Mouse (Mus musculus): ENCODE data around the gene Ccdc92b. TPM values are rescaled to one million over a fixed set of nuclear protein-coding genes. Genes with fewer than 3 reads are reported as not detected.
A peak's percentile ranks its signal among the peaks of the same experiment; 100 is the strongest.

Ccdc92b gene
- polyA plus RNA-seq, 1 experiment from 2014 or later: 0.85 TPM

DNA sequence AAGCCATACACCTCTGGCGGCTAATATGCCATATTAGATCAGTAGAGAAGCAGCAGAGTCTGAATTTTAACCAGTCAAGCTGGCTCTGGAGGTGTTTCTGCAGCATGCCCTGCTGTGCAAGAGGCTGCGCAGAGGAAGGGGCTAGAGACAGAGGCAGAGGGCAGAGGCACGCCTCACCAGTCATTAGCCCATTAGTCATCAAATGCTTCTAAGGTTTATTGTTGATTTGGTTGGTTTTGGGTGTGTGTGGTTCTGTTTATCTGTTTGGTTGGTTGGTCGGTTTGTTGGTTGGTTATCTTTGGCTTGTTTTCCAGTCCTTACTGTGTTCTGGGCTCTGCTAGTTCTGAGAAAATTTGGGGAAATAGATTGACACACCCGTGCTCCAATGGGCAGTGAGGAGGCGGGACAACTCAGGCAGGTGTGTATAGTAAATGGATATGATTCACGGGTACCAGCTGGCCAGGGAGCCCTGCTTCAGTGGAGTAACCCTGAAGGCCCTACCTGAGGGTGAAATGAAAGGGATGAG is 35.5 kb upstream of the Ccdc92b start:
- H3K4me1 ChIP-seq (ENCODE audit: control insufficient read depth, insufficient read depth, low read length): no peaks in the 10 kb centered on the region
- no peak overlapping the region for H3K4me2 ChIP-seq (ENCODE audit: low read depth, severe bottlenecking)
- ATAC-seq (ENCODE audit: insufficient number of reproducible peaks, low FRiP score, low TSS enrichment, low read depth): no peak
- H3K27me3 ChIP-seq (ENCODE audit: control insufficient read depth, insufficient read depth, low read length): peaks cover 15% of the 10 kb centered on the region
- DNase-seq (ENCODE audit: low spot score): no peak
- H3K4me3 ChIP-seq (ENCODE audit: low read depth, low read length): no peak overlapping the region
- H3K9me3 ChIP-seq (ENCODE audit: control insufficient read depth, low read length): no peaks in the 10 kb centered on the region
- H3K36me3 ChIP-seq (ENCODE audit: control insufficient read depth, insufficient read depth, low read length): no peaks in the 10 kb centered on the region
- no peak overlapping the region for H3K27ac ChIP-seq (replicated peaks; ENCODE audit: low read depth, low read length)
- 75% methylated on average over 7 of the region's 7 CpGs for WGBS
- H3K9ac ChIP-seq (ENCODE audit: low read length): no peak overlapping the region

DNA sequence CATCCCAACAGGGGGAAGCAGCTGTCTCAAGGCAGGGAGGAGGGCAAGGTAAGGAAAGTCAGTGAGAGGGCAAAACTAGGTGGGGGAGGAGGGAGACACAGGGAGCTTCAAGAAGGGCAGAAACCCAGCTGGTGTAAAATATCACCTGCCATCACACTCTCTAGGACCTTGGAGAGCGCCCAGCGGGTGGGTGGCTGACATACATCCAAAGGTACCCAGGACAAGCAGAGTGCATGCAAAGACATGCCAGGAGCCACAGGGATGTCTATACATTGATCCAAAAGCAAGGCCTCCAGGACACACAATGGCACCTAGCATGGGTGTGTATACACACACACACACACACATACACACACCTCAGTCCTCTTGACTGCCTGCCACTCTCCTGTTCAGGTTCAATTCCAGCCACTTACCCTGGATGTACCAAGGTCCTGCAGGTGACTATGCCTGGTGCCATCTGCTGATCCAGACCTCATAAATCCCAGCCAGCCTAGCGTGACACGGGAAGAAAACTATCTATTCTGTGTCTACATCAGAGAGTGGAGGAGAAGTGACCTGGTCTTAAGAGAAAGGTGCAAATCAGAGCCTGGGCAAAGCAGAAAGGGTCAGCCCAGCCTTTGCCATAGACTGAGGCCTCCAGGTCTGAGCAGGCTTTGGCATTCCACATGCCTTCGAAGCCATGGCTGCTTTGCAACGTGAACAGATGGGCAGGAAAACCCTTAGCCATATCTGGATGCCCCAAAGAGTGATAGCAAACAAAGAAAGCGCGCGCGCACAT is 34.3 kb upstream of the Ccdc92b start:
- no peak for ATAC-seq (ENCODE audit: insufficient number of reproducible peaks, low FRiP score, low TSS enrichment, low read depth)
- H3K9ac ChIP-seq (ENCODE audit: low read length): no peak overlapping the region
- H3K4me1 ChIP-seq (ENCODE audit: control insufficient read depth, insufficient read depth, low read length): 0 out of 2 replicates have a peak, but pooled peaks cover 5% of the 10 kb centered on the region
- DNase-seq (ENCODE audit: low spot score): peak; percentile 77
- H3K9me3 ChIP-seq (ENCODE audit: control insufficient read depth, low read length): no peaks in the 10 kb centered on the region
- no peak overlapping the region for H3K4me2 ChIP-seq (ENCODE audit: low read depth, severe bottlenecking)
- H3K27me3 ChIP-seq (ENCODE audit: control insufficient read depth, insufficient read depth, low read length): peaks cover 28% of the 10 kb centered on the region
- H3K36me3 ChIP-seq (ENCODE audit: control insufficient read depth, insufficient read depth, low read length): no peaks in the 10 kb centered on the region
- H3K27ac ChIP-seq (replicated peaks; ENCODE audit: low read depth, low read length): no peak overlapping the region
- H3K4me3 ChIP-seq (ENCODE audit: low read depth, low read length): no peak overlapping the region
- WGBS: 65% methylated on average over 10 of the region's 10 CpGs

DNA sequence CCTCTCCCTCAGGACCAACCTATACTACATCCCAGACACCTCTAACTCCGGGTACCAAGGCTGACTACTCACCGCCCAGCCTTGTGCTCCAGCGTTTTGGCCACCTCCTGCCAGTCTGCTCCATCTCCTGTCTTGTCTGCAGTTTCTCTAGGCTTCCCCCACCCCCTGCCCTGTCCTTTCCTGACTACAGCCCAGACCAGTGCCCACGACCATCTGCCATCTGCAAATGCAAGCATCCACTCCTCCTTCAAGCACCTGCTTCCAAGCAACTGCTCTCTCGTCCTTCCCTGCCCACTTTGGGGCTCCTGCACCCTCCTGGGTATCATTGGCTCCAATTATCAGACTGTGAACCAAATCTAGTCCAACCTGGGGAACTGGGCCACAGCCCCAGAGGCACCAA is 33.0 kb upstream of the Ccdc92b start:
- no peaks in the 10 kb centered on the region for H3K9me3 ChIP-seq (ENCODE audit: control insufficient read depth, low read length)
- H3K27ac ChIP-seq (replicated peaks; ENCODE audit: low read depth, low read length): no peak overlapping the region
- H3K4me1 ChIP-seq (ENCODE audit: control insufficient read depth, insufficient read depth, low read length): 0 out of 2 replicates have a peak, but pooled peaks cover 8% of the 10 kb centered on the region
- no peak for DNase-seq (ENCODE audit: low spot score)
- WGBS: 67% methylated on average over 5 of the region's 5 CpGs
- ATAC-seq (ENCODE audit: insufficient number of reproducible peaks, low FRiP score, low TSS enrichment, low read depth): no peak
- H3K4me2 ChIP-seq (ENCODE audit: low read depth, severe bottlenecking): no peak overlapping the region
- peaks cover 40% of the 10 kb centered on the region for H3K27me3 ChIP-seq (ENCODE audit: control insufficient read depth, insufficient read depth, low read length)
- no peaks in the 10 kb centered on the region for H3K36me3 ChIP-seq (ENCODE audit: control insufficient read depth, insufficient read depth, low read length)
- H3K9ac ChIP-seq (ENCODE audit: low read length): no peak overlapping the region
- no peak overlapping the region for H3K4me3 ChIP-seq (ENCODE audit: low read depth, low read length)

DNA sequence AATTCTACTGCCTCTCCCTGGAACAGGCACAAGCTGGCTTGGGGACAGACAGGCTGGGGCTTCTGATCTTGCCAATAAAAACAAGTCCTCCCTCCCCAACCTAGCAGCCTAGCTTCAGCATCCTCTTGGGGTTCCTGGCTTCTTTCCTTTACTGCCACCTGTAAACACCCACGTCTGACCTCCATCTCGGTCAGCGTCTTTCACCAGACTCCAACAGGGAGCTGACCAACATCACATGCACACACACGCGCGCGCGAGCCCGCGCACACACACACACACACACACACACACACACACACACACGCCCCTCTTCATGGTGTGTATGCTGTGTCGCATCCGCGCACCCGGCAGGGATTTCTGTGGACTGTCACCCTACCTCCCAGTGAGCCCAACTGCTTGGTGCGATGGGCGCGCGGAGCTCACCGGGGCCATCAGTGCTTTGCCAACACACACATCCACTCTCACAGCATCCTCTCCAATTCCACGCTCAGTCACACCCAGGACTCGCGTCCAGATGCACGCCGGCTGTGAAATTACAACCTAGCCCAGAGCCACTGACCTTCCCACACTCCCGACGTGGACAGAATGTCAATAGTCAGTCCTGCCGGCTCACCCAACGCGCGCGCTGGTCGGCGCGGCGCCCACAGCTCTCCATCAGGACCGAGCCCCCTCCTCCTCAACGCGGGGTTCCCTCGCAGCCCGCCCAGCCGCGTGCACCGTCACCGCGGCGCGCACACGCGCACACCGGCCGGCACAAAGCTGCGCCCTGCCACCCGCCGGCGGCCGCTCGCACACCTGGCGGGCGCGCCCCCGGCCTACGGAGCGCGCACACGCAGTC is 29.8 kb upstream of the Ccdc92b start:
- ATAC-seq (ENCODE audit: insufficient number of reproducible peaks, low FRiP score, low TSS enrichment, low read depth): no peak
- H3K9ac ChIP-seq (ENCODE audit: low read length): no peak overlapping the region
- DNase-seq (ENCODE audit: low spot score): peak; percentile 40
- H3K4me3 ChIP-seq (ENCODE audit: low read depth, low read length): peak overlapping the region; percentile 34
- 2% methylated on average over 66 of the region's 66 CpGs for WGBS
- no peaks in the 10 kb centered on the region for H3K36me3 ChIP-seq (ENCODE audit: control insufficient read depth, insufficient read depth, low read length)
- H3K27me3 ChIP-seq (ENCODE audit: control insufficient read depth, insufficient read depth, low read length): peaks cover 43% of the 10 kb centered on the region
- H3K27ac ChIP-seq (replicated peaks; ENCODE audit: low read depth, low read length): no peak overlapping the region
- 0 out of 2 replicates have a peak, but pooled peaks cover 8% of the 10 kb centered on the region for H3K4me1 ChIP-seq (ENCODE audit: control insufficient read depth, insufficient read depth, low read length)
- H3K9me3 ChIP-seq (ENCODE audit: control insufficient read depth, low read length): no peaks in the 10 kb centered on the region
- H3K4me2 ChIP-seq (ENCODE audit: low read depth, severe bottlenecking): peak overlapping the region; percentile 63

DNA sequence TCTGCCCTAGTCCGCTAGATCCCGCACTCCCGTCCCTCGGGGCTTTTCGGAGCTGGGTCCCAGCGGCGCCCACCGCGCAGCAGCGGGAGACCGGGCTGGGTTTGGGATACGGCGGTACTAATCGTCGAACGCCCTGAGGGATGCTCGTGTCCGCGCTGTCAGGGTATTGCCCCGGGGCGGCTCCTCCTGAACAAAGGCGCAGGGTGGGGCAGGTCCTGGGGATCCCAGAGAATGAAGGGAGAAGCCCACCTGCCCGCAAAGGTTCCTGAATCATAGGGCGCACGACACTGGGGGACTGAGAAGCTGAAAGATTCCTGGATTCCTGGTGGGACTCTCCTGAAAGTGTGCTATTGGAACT is 29.2 kb upstream of the Ccdc92b start:
- Histone ChIP-seq H3K27ac (replicated peaks; ENCODE audit: low read depth, low read length) (no peak overlapping the region), H3K36me3 (ENCODE audit: control insufficient read depth, insufficient read depth, low read length) (no peaks in the 10 kb centered on the region), H3K27me3 (ENCODE audit: control insufficient read depth, insufficient read depth, low read length) (peaks cover 43% of the 10 kb centered on the region), H3K4me2 (ENCODE audit: low read depth, severe bottlenecking) (peak overlapping the region; percentile 63), H3K4me1 (ENCODE audit: control insufficient read depth, insufficient read depth, low read length) (0 out of 2 replicates have a peak, but pooled peaks cover 8% of the 10 kb centered on the region), H3K9me3 (ENCODE audit: control insufficient read depth, low read length) (no peaks in the 10 kb centered on the region), H3K4me3 (ENCODE audit: low read depth, low read length) (peak overlapping the region; percentile 34), H3K9ac (ENCODE audit: low read length) (no peak overlapping the region)
- DNase-seq (ENCODE audit: low spot score): no peak
- WGBS: under 1% methylated on average over 25 of the region's 25 CpGs
- no peak for ATAC-seq (ENCODE audit: insufficient number of reproducible peaks, low FRiP score, low TSS enrichment, low read depth)

DNA sequence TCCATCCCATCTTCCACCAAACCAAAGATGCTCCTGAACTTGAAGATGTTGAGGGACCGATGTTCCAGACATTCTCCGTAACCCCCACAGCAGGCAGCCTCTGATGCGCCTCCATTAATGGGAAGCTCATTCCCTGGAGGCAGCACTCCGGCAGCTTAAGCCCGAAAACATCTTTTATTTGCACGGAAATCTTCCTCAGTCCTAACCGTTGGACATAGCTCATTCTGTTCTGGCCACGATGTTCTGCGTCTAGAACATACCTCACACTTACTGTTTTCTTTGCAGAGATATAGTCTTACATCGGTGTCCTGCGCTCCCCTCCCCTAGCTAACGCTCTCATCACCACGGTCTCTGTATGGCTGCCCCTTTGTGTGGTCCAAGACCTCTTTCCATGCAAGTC is 28.7 kb upstream of the Ccdc92b start:
- no peaks in the 10 kb centered on the region for H3K9me3 ChIP-seq (ENCODE audit: control insufficient read depth, low read length)
- 0 out of 2 replicates have a peak, but pooled peaks cover 8% of the 10 kb centered on the region for H3K4me1 ChIP-seq (ENCODE audit: control insufficient read depth, insufficient read depth, low read length)
- ATAC-seq (ENCODE audit: insufficient number of reproducible peaks, low FRiP score, low TSS enrichment, low read depth) (no peak), DNase-seq (ENCODE audit: low spot score) (no peak)
- WGBS: 30% methylated on average over 13 of the region's 13 CpGs
- H3K4me2 ChIP-seq (ENCODE audit: low read depth, severe bottlenecking): no peak overlapping the region; the same call in 1 of the 2 replicates
- H3K9ac ChIP-seq (ENCODE audit: low read length): no peak overlapping the region
- H3K27ac ChIP-seq (replicated peaks; ENCODE audit: low read depth, low read length): no peak overlapping the region
- H3K27me3 ChIP-seq (ENCODE audit: control insufficient read depth, insufficient read depth, low read length): peaks cover 43% of the 10 kb centered on the region
- no peaks in the 10 kb centered on the region for H3K36me3 ChIP-seq (ENCODE audit: control insufficient read depth, insufficient read depth, low read length)
- no peak overlapping the region for H3K4me3 ChIP-seq (ENCODE audit: low read depth, low read length)

DNA sequence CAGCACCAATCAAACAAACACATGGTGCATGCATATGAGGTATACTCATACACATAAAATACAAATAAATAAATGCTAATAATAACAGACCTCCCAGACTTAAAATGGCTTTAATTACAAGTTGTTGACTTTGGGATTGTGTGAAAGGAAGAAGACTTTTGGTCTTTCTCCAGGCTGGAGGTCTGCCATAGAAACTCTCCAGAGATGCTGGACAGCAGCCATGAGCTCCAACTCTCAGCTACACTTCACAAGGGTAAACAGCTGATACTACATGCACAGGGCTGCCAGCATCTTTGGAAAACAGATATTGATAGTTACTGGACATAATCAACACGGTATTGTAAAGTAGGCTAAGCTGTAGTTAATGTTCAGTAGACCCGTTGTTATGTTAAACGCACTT is 27.2 kb upstream of the Ccdc92b start:
- no peak for DNase-seq (ENCODE audit: low spot score)
- no peak for ATAC-seq (ENCODE audit: insufficient number of reproducible peaks, low FRiP score, low TSS enrichment, low read depth)
- no peaks in the 10 kb centered on the region for H3K9me3 ChIP-seq (ENCODE audit: control insufficient read depth, low read length)
- no peak overlapping the region for H3K9ac ChIP-seq (ENCODE audit: low read length)
- 0 out of 2 replicates have a peak, but pooled peaks cover 8% of the 10 kb centered on the region for H3K4me1 ChIP-seq (ENCODE audit: control insufficient read depth, insufficient read depth, low read length)
- H3K4me3 ChIP-seq (ENCODE audit: low read depth, low read length): no peak overlapping the region
- no peak overlapping the region for H3K4me2 ChIP-seq (ENCODE audit: low read depth, severe bottlenecking)
- 84% methylated on average over 3 of the region's 3 CpGs for WGBS
- no peaks in the 10 kb centered on the region for H3K36me3 ChIP-seq (ENCODE audit: control insufficient read depth, insufficient read depth, low read length)
- no peak overlapping the region for H3K27ac ChIP-seq (replicated peaks; ENCODE audit: low read depth, low read length)
- H3K27me3 ChIP-seq (ENCODE audit: control insufficient read depth, insufficient read depth, low read length): peaks cover 43% of the 10 kb centered on the region

DNA sequence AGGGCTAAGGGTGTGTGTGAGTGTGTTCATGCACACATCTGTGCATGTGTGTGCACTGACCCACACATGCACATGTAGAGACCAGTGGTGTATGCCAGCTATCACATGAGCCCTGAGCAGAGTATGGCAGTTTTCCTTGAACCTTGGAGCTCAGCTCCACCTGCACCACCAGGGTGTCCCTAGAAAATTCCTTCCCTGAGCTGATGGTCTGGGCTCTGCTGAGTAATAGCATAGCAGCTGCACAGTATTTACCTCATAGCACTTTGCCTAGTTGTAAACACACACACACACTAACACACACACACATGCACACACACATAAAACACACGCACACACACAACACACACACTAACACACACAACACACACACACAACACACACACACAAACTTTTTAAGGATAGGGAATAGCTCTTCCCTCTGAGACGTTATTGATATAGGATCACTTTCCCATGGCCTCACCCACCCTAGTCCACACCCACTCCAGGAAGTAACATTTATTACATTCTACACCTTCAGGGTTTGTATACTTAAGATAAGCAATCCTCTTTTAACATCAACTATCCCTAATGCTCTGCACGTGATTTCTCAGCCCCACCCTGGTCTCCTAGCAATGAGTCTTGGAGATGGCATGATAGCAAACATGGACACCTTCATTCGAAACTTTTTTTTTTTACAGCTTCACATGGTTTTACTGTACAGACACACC is 22.0 kb upstream of the Ccdc92b start:
- DNase-seq (ENCODE audit: low spot score): no peak
- no peak overlapping the region for H3K4me2 ChIP-seq (ENCODE audit: low read depth, severe bottlenecking)
- ATAC-seq (ENCODE audit: insufficient number of reproducible peaks, low FRiP score, low TSS enrichment, low read depth): no peak
- no peak overlapping the region for H3K4me3 ChIP-seq (ENCODE audit: low read depth, low read length)
- no peaks in the 10 kb centered on the region for H3K9me3 ChIP-seq (ENCODE audit: control insufficient read depth, low read length)
- H3K4me1 ChIP-seq (ENCODE audit: control insufficient read depth, insufficient read depth, low read length): no peaks in the 10 kb centered on the region
- no peak overlapping the region for H3K9ac ChIP-seq (ENCODE audit: low read length)
- WGBS: 70% methylated on average over 4 of the region's 4 CpGs
- no peaks in the 10 kb centered on the region for H3K36me3 ChIP-seq (ENCODE audit: control insufficient read depth, insufficient read depth, low read length)
- H3K27ac ChIP-seq (replicated peaks; ENCODE audit: low read depth, low read length): no peak overlapping the region
- H3K27me3 ChIP-seq (ENCODE audit: control insufficient read depth, insufficient read depth, low read length): peaks cover under 1% of the 10 kb centered on the region; the same call in 1 of the 2 replicates

All from limb, embryonic 11.5 days (tissue).